Mouse (Mus musculus): ENCODE measurements around the gene Trpm3. TPM values are rescaled to one million over a fixed set of nuclear protein-coding genes. Genes with fewer than 3 reads are reported as not detected.

Trpm3 gene
- total and polyA plus RNA-seq, 2 experiments from 2014 or later, result 19.1 to 64.7 TPM

DNA sequence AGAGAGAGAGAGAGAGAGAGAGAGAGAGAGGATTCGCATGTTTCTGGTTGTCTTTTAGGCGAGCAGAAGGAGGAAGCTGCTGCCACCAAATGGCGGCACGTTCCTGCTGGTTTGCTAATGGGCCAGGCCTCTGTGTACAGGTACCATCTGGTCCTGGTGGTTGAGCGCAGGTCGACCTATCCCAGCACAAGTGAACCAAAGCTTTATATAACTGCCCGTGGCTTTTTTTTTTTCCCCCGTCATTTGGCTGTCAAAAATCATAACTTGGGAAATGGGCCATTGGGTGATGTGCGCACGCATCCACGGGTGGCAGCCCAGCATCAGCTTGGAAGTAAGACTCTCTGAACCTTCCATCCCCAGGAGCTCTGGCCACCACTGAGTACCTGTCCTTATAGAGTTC lies 745.5 kb downstream of the Trpm3 start:
- no peaks in the 10 kb centered on the region for H3K9me3 ChIP-seq (ENCODE audit: low read length)
- peak; percentile 76 for DNase-seq (ENCODE audit: low spot score)
- no peak overlapping the region for H3K4me3 ChIP-seq (ENCODE audit: low read depth, low read length)
- no peaks in the 10 kb centered on the region; the same call in 1 of the 2 replicates for H3K36me3 ChIP-seq (ENCODE audit: insufficient read depth, low read length)
- H3K27me3 ChIP-seq (ENCODE audit: insufficient read depth, low read length), result no peaks in the 10 kb centered on the region
- H3K9ac ChIP-seq (replicated peaks; ENCODE audit: low read length, poor library complexity, severe bottlenecking), result no peak overlapping the region; the same call in 1 of the 2 replicates
- peak overlapping the region; percentile 51 for H3K4me2 ChIP-seq (ENCODE audit: low read depth, low read length, poor library complexity, severe bottlenecking)
- no peaks in the 10 kb centered on the region for H3K4me1 ChIP-seq (ENCODE audit: insufficient read depth, low read length)
- WGBS, result 48% methylated on average over 11 of the region's 11 CpGs
- ATAC-seq (ENCODE audit: low FRiP score), result peak; percentile 73
- no peak; the same call in 1 of the 2 replicates for TF ChIP-seq CTCF (IDR thresholded peaks at IDR 0.05)
- H3K27ac ChIP-seq (ENCODE audit: low read depth, low read length), result 0 out of 2 replicates have a peak overlapping the region, but pooled peaks have one; percentile 43

DNA sequence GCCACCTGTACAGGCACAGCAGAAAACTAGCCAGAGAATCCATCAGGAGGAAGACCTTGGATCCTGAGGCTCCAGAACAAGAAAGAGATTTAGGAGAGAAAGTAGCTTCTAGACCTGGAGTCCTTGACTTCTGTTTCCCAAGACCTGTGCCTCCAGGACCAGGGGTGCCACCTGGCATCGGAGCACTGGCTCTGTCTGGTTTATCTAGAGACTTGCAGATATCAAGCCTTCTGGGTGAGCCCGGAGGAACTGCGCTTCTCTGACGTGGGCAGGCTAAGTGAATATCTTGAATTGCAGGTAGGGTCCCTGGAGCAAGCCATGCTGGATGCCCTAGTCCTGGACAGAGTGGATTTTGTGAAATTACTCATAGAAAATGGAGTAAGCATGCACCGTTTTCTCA lies 746.2 kb downstream of the Trpm3 start:
- H3K27me3 ChIP-seq (ENCODE audit: insufficient read depth, low read length), result no peaks in the 10 kb centered on the region
- no peak for TF ChIP-seq CTCF (IDR thresholded peaks at IDR 0.05)
- DNase-seq (ENCODE audit: low spot score) (no peak), ATAC-seq (ENCODE audit: low FRiP score) (no peak)
- H3K4me3 ChIP-seq (ENCODE audit: low read depth, low read length), result no peak overlapping the region
- H3K4me2 ChIP-seq (ENCODE audit: low read depth, low read length, poor library complexity, severe bottlenecking), result no peak overlapping the region
- peaks cover 2% of the 10 kb centered on the region; the same call in 1 of the 2 replicates for H3K36me3 ChIP-seq (ENCODE audit: insufficient read depth, low read length)
- no peak overlapping the region for H3K27ac ChIP-seq (ENCODE audit: low read depth, low read length)
- H3K9me3 ChIP-seq (ENCODE audit: low read length), result no peaks in the 10 kb centered on the region
- 95% methylated on average over 5 of the region's 5 CpGs for WGBS
- H3K4me1 ChIP-seq (ENCODE audit: insufficient read depth, low read length), result no peaks in the 10 kb centered on the region
- H3K9ac ChIP-seq (replicated peaks; ENCODE audit: low read length, poor library complexity, severe bottlenecking), result no peak overlapping the region

DNA sequence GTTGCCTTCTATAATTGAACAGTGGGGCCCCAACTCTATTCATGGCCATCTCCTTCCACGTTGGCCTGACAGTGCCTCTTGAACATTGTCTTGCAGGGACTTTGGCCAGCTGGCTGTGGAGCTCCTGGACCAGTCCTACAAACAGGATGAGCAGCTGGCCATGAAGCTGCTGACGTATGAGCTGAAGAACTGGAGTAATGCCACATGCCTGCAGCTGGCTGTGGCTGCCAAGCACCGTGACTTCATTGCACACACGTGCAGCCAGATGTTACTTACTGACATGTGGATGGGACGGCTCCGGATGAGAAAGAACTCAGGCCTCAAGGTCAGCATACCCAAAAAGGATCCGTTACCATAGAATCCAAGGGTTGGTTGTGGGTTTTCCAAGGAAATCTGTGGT lies 763.0 kb downstream of the Trpm3 start:
- Histone ChIP-seq H3K4me3 (ENCODE audit: low read depth, low read length) (no peak overlapping the region), H3K27me3 (ENCODE audit: insufficient read depth, low read length) (no peaks in the 10 kb centered on the region), H3K9ac (replicated peaks; ENCODE audit: low read length, poor library complexity, severe bottlenecking) (no peak overlapping the region), H3K4me2 (ENCODE audit: low read depth, low read length, poor library complexity, severe bottlenecking) (no peak overlapping the region), H3K4me1 (ENCODE audit: insufficient read depth, low read length) (peaks cover 2% of the 10 kb centered on the region; the same call in 1 of the 2 replicates), H3K36me3 (ENCODE audit: insufficient read depth, low read length) (peaks cover 9% of the 10 kb centered on the region; the same call in 1 of the 2 replicates), H3K9me3 (ENCODE audit: low read length) (no peaks in the 10 kb centered on the region), H3K27ac (ENCODE audit: low read depth, low read length) (no peak overlapping the region)
- no peak for TF ChIP-seq CTCF (IDR thresholded peaks at IDR 0.05)
- 88% methylated on average over 7 of the region's 7 CpGs for WGBS
- ATAC-seq (ENCODE audit: low FRiP score), result no peak
- DNase-seq (ENCODE audit: low spot score), result no peak

DNA sequence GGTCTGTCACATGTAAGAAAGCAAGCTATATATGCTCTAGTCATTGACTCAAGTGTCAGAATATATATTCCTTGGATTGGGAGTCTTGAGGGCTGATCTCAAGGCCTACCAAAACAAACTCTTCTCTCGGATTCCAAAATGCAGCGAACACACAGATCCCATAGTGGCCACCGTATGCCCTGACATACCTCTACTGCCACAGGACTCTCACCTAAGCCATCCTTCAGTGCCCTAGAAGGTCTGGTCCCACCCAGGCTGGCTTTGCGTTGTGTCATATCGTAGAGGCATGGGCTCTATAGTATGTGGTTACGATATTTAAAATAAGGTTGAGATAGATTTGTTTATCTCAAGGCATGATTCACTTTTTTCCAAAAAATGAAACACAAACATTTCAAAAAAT lies 763.5 kb downstream of the Trpm3 start:
- H3K36me3 ChIP-seq (ENCODE audit: insufficient read depth, low read length), result peaks cover 9% of the 10 kb centered on the region; the same call in 1 of the 2 replicates
- ATAC-seq (ENCODE audit: low FRiP score), result no peak
- H3K9ac ChIP-seq (replicated peaks; ENCODE audit: low read length, poor library complexity, severe bottlenecking), result no peak overlapping the region
- 95% methylated on average over 6 of the region's 6 CpGs for WGBS
- no peak for TF ChIP-seq CTCF (IDR thresholded peaks at IDR 0.05)
- H3K9me3 ChIP-seq (ENCODE audit: low read length), result no peaks in the 10 kb centered on the region
- no peak overlapping the region for H3K4me2 ChIP-seq (ENCODE audit: low read depth, low read length, poor library complexity, severe bottlenecking)
- no peak overlapping the region for H3K27ac ChIP-seq (ENCODE audit: low read depth, low read length)
- H3K4me1 ChIP-seq (ENCODE audit: insufficient read depth, low read length), result peaks cover 2% of the 10 kb centered on the region; the same call in 1 of the 2 replicates
- H3K4me3 ChIP-seq (ENCODE audit: low read depth, low read length), result no peak overlapping the region
- no peaks in the 10 kb centered on the region for H3K27me3 ChIP-seq (ENCODE audit: insufficient read depth, low read length)
- no peak for DNase-seq (ENCODE audit: low spot score)

DNA sequence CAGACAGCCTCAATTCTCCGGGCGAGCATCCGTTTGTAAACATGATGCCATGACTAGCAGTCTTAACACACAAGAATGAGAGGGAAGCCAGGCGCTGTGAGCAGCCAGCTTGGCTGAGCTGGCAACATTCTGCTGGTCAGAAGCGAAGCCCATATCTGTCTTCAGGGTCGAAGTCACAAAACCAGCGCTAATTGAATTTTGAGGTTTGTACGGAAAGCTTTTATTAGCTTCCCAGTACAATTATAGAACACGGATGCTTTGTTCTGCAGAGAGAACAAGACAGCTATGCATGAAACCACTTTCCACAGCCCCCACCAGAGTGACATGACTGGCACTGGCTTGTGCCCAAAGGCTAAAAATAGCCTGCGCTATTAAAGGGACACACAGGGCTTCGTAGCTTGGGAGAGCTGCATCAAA lies 766.2 kb downstream of the Trpm3 start:
- Histone ChIP-seq H3K27ac (ENCODE audit: low read depth, low read length) (peak overlapping the region; percentile 65), H3K4me1 (ENCODE audit: insufficient read depth, low read length) (peaks cover 2% of the 10 kb centered on the region; the same call in 1 of the 2 replicates), H3K4me3 (ENCODE audit: low read depth, low read length) (no peak overlapping the region), H3K9me3 (ENCODE audit: low read length) (no peaks in the 10 kb centered on the region), H3K27me3 (ENCODE audit: insufficient read depth, low read length) (no peaks in the 10 kb centered on the region), H3K4me2 (ENCODE audit: low read depth, low read length, poor library complexity, severe bottlenecking) (peak overlapping the region; percentile 20; the same call in 1 of the 2 replicates), H3K9ac (replicated peaks; ENCODE audit: low read length, poor library complexity, severe bottlenecking) (no peak overlapping the region), H3K36me3 (ENCODE audit: insufficient read depth, low read length) (peaks cover 9% of the 10 kb centered on the region; the same call in 1 of the 2 replicates)
- WGBS, result 53% methylated on average over 11 of the region's 11 CpGs
- ATAC-seq (ENCODE audit: low FRiP score) (peak; percentile 80), DNase-seq (ENCODE audit: low spot score) (peak; percentile 88)
- no peak for TF ChIP-seq CTCF (IDR thresholded peaks at IDR 0.05)

DNA sequence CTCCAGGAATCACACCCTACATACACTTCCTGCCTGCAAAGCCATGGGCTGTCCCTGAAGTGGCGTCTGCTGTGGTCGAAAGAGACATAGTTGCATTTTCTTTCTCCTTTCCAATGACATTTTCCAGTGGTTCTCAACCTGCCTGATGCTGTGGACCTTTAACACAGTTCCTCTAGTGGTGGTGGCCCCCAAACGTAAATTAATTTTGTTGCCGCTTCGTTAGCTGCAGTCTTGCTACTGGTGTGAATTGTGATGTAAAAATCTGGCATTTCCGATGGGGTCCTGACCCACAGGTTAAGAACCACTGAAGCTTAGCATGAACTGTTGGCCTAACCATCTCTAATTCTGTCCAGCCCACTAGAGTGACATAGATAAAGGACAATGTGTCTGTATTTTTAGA lies 771.8 kb downstream of the Trpm3 start:
- Histone ChIP-seq H3K36me3 (ENCODE audit: insufficient read depth, low read length) (peaks cover 8% of the 10 kb centered on the region; the same call in 1 of the 2 replicates), H3K4me2 (ENCODE audit: low read depth, low read length, poor library complexity, severe bottlenecking) (no peak overlapping the region), H3K9ac (replicated peaks; ENCODE audit: low read length, poor library complexity, severe bottlenecking) (no peak overlapping the region), H3K27me3 (ENCODE audit: insufficient read depth, low read length) (no peaks in the 10 kb centered on the region), H3K27ac (ENCODE audit: low read depth, low read length) (no peak overlapping the region), H3K4me3 (ENCODE audit: low read depth, low read length) (no peak overlapping the region), H3K9me3 (ENCODE audit: low read length) (no peaks in the 10 kb centered on the region), H3K4me1 (ENCODE audit: insufficient read depth, low read length) (no peaks in the 10 kb centered on the region)
- DNase-seq (ENCODE audit: low spot score) (no peak), ATAC-seq (ENCODE audit: low FRiP score) (no peak)
- TF ChIP-seq CTCF (IDR thresholded peaks at IDR 0.05), result no peak
- WGBS, result 88% methylated on average over 6 of the region's 6 CpGs
